Mouse (Mus musculus) T-helper 17 cell (primary cell): ENCODE measurements at regions not wholly inside any gene's neighbourhood (a gene's known extent, or its start where the extent isn't known, plus 50 kb on each side); places are given as distances from the start of the nearest gene placed in this dataset.

ENCODE experiments used
- in situ Hi-C, 2 experiments: fragments of 300-600 bp; cut with MboI, MseI; formaldehyde crosslinking; loops; 1 replicate in 1 of 2; 2 replicates in 1 of 2; pipeline ENCODE4 v1.15.1; 2025; ENCODE audit warnings: high pct_unique_total_duplicates in 2 of 2

DNA sequence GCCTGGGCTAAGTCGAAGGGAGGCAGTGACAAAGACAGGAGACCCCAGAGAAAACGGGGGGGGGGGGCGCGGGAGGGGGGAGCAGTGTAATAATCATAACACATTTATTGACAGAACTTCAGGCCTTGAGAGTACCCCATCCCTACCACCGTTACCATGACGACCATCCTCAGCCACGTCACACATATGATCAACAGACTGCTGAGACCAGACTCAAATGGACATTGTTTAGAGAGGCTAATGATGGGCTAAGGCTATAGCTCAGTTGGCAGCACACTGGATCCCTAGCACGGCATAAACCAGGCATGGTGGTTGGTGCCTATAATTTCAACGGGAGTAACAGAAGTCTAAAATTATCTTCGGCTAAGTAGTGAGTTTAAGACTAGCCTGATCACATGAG, 565.8 kb upstream of the Adam5 start:
- in situ Hi-C loops: no loop called here

DNA sequence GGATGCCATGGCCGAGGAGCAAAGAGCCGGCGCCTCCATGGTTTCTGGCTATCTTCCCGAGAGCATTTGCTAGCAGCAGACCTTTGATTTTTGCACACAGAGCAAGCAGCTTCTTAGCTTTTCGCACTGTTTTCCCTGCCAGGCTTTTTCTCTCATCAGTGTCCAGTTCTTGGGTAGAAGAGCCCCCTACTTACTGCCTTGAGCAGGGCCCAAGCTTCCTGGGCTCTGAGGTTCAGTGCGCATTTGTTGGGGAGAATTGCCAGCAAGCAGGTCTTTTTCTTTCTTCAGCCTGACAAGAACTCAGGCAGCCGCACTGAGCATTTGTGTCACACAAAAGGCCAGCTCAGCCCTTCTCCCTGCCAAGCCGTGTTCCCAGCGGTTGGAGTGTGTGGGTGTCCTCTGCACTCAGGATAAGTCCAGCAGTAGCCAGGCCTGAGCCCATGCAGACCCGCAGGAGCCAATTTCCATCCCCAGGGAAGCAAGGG, 565.2 kb upstream of the Adam5 start:
- in situ Hi-C loops: no loop called here

DNA sequence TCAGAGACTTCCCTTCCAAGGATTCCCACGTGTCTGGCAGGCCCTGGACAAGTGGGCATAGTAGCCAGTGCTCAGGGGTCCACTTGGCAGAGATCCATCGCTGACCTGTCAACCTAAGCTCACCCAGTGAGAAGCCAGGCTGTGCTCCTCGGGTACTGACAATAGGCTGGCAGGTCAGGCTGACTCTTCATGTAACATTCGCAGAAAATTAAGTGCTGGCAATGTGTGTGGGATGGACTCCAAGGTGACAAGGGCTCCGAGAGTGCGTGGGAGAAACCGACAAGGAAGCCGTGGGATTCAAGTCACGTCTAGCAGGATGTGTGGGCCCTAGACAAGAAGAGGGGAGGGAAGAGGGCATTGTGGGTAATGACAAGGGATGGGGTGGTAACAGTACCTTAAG, 564.6 kb upstream of the Adam5 start:
- in situ Hi-C loops: no loop called here

- in situ Hi-C loops: no loop called here
These were observed 561.0 kb upstream of the Adam5 start for GRCm38 (mm10) chr8:25385186-25385585.

- in situ Hi-C loops: no loop called here
These were observed 560.4 kb upstream of the Adam5 start for GRCm38 (mm10) chr8:25384591-25384990.

DNA sequence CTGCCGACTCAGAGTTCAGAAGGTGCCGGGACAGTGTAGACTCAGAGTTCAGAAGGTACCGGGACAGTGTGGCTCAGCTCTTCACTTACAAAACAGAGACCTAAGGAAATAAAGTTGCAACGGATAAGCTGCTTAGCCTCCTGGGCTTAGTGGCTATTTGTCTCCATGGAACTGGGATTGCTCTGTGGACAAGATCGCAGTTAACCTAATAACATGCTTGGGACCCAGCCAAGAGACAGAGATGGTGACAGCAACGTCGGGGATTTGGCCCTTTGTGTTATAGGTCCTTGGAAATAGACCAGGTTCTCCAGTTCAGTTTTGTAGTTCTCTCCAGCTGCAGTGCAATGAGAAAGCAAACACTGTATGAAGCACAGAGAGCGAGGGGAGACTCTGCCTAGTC, 549.1 kb upstream of the Adam5 start:
- in situ Hi-C loops: no loop called here

DNA sequence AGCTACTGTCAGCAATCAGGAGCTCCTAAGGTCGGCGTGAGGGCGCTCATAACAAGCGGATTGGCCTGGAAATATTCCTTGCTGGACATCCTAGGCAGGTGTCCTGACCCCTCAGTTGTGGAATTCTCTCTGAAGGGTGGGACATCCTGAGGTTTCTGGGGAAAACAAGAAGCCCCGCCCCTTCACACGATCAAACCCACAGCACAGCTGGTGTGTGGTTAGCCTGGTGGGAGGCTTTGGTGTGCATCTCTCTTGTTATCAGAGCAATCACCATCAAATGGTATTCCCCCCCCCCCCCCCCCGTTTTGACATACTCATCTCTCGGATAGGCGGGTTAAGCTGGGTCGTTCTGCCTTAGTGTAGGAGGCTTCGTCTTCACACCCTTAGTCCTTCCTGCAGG, 546.8 kb upstream of the Adam5 start:
- in situ Hi-C loops: no loop called here

DNA sequence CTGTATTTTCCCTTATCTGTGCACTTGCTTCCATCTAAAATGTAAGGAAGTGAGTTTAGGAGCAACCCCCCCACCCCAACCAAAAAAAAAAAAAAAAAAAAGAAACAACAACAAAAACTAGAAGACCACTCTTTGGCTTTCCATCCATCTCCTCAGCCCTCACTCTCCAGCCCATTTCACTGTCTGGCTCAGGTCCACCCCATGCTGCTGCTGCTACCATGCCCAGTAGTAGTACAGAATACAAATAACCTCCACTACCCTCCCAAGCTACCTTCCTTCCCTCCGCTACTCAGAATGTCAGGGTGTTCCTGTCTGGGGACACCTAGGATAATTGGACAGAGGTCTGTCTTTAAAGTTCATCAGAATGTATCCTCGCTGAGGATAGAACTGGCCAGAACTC, 545.2 kb upstream of the Adam5 start:
- in situ Hi-C loops: no loop called here

GRCm38 (mm10) chr8:25368561-25369091, 544.5 kb upstream of the Adam5 start:
- in situ Hi-C loops: no loop called here

DNA sequence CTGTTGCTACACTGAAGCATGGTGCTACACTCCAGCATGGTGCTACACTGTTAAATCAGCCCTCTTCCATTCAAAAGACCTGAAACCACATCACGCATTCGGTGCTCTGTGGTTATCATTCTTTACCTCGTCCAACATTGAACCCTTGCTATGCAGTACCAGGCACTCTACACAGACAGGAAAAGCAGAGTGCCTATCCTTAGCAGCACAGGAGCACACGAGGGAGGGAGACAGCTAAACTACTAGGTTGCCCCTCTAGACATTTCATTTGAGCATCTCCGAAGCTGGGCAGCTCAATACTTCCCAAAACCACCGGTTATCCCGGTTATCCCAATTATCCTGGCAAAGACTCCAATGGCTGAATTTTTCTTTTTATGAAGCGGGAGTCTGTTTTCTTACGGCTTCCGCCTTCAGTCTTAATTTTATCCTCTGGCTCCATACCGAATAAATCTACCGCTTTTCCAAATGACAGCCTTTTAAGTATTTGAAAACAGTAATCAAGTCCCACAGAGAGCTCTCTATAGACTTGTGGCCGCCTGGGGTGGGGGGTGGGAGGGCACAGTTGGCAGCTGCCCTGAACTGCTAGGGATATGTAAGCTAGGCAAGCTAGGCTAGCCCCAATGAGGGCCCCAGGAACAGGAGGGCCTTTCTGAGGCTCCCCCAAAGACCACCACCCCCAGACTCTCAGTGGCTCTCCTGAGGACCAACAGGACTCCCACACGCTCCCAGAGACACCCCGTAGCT, 543.8 kb upstream of the Adam5 start:
- in situ Hi-C loops: no loop called here

- in situ Hi-C loops: no loop called here
These were observed 542.0 kb upstream of the Adam5 start for GRCm38 (mm10) chr8:25366181-25366580.

GRCm38 (mm10) chr8:25362656-25363055, 538.5 kb upstream of the Adam5 start:
- in situ Hi-C loops: no loop called here

- in situ Hi-C loops: no loop called here
These were observed 538.0 kb upstream of the Adam5 start for GRCm38 (mm10) chr8:25362146-25362545.

DNA sequence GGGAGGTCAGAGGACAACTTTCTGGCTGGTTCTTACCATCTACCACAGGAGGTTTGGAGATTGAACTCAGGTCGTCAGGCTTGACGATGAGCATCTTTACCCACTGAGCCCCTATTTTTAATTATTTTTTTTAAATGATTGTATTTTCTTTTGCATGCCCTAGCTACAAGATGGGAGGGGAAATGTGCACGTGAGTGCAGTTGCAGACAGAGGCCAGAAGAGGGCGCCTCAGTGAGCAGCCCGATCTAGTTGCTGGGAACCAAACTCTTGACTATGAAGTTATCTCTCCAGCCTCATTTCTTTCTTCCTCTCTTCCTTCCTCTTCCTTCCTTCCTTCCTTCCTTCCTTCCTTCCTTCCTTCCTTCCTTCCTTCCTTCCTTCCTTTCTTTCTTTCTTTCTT, 537.3 kb upstream of the Adam5 start:
- in situ Hi-C loops: no loop called here

DNA sequence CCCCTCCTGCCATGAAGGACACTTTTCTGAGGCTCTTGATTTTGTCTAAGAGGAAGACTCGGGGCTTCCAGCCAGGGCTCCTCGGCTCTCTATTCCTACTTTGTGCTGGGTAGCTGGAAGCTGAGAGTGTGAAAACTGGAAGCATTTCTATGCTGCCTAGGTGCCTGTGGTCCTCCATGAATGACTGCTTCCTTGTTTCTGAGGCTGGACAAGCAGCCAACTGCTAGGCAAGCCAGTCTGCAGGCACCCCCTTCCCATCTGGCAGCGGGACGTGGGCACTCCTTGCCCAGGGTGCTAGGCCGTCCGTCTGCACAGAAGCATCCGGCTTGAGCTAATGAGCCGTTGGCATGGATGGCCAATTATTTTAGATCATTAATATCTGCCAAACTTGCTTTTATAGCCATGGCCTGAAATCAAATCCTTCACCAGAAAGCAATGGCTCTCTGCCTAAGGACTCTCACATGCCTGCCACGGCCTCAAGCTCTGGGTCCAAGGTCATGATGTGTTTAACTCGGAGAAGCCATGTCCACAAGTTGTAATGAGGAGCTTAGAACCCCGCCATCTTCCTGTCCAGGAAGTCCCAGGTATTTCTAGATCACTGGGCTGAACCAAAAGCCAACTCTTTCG, 534.5 kb upstream of the Adam5 start:
- in situ Hi-C loops: no loop called here

DNA sequence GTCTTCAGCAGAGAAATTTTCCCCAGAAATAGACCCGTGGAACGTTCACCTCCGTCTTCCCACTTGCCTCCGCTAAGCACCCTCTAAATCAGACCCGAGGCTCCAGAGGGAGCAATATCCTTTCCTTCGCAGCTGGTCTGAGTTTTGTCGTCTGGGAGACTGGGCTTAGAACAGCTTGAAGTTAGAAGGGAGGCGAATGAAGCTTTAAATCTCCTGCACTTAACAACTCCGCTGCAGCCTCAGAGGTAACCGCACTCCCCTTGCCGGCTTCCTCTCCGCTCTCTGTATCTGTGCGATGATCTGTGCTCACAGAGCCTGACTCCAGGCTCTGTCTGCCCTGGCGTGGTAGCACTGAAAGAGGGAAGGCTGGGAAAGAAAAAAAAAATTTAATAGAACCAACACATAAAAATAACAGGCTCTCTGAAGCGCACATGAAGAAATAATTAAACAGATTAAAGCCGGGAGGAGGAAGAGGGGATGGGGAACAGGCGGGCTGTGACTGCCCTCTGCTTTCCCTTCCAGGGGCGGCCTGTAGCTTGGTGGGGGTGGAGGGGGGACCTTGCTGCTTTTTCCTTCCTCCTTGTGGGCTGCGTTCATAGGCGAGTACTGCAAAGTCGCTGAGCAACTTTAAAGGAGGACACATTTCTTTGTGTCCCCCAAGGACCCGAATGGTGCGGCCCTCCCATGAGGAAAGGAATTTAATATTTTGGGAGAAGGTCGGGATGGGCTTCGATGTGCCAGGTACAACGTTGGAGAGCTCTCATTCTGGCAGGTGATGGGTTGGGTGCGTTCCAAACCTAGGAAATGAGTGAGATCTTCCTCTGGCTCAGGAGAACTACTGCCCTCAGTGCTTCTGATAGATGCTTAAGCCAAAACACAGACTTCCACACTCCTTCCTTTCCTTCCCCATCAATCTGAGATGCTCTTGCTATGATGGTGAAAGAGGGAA, 529.9 kb upstream of the Adam5 start:
- in situ Hi-C loops: no loop called here

- in situ Hi-C loops: no loop called here
These were observed 529.2 kb upstream of the Adam5 start for GRCm38 (mm10) chr8:25353405-25353804.

DNA sequence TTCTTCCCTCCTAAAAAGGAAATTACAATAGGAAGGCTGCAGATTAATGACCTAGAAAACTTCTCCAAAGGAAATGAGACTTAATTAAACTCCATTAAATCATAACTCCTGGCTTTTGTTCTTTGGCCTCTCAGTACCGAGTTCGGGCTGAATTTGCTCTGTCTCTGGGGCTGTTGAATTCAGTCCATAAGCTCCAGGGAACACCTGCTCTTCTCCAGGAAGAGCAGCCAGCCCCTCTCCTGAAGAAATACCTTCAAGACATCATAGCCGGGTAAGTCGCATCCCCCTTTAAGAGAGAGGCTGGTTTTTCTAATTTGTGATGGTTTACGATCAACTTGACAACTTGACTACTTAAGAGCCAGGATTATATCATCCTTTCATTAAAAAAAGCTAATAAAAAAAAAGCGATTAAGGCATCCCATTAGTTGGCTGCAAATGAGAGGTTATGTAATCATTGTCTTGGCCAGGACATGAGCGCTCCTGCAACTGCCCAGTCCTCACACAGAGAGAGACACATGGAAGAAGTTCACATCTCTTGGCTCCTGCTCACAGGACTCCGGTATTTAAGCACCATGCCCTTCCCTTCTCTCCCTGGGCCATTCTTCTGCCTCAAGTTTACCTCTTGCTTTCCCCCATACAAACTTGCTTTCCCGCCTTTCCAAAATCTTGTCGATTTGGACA, 524.0 kb upstream of the Adam5 start:
- in situ Hi-C loops: loop anchor here in 1 of 2 experiments (10.0 kb wide), 1 partner anchor 493 kb away; no protein-coding TSS in a partner anchor

DNA sequence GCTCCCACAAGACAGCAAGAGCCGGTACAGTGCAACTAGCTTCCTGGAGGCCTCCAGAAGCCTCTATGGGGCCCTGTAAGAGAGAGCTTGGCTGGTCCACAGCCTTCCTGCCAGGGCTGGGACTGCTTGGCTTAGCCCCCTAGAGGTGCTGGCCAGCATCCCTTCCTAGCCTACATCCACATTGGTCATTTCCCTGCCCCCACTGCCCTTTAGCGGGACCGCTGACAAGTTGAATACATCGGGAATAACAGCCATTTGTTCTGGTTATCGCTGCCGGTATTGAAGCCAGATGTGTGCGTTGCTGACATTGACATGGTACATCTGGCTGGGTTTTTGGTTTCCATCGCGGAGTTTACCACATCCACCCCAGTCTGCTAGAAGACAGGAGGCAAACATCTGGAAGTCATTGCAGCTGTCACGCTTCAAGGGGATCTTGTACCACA, 519.0 kb upstream of the Adam5 start:
- in situ Hi-C loops: loop anchor here in 1 of 2 experiments (10.0 kb wide), 1 partner anchor 488 kb away; no protein-coding TSS in a partner anchor

- in situ Hi-C loops: loop anchor here in 1 of 2 experiments (10.0 kb wide), 1 partner anchor 488 kb away; no protein-coding TSS in a partner anchor
These were observed 518.3 kb upstream of the Adam5 start for GRCm38 (mm10) chr8:25342501-25342900.

DNA sequence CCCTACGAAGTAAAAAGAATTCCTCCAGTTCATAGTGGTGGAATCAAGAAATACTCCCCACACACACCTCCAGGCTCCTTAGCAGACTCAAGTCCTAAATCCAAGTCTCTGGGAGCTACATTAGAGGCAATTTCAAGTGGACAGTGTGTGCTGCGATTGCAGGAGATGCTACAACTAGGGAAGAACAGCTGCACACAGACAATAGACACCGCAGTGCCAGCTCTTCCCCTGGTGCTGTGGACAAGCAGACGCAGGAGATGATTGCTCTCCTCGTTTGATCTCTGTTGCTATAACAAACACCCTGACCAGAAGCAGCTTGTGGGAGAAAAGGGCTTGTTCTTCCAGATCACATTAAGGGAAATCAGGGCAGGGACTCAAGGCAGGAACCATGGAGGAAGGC, 517.1 kb upstream of the Adam5 start:
- in situ Hi-C loops: loop anchor here in 1 of 2 experiments (10.0 kb wide), 1 partner anchor 486 kb away; no protein-coding TSS in a partner anchor
